Mouse (Mus musculus) G1E (cell line): ENCODE results near the gene Rbm47. TPM values are rescaled to one million over a fixed set of nuclear protein-coding genes. Genes with fewer than 3 reads are reported as not detected.
"Not testable (repeated sequence)": the region's sequence is repeated elsewhere in the genome, so short reads cannot be mapped to it uniquely, and the experiment has no call there.

Experiments
- ATAC-seq: 2 replicates; pipeline ENCODE4 v1.8.0; 2016; ENCODE audit warnings: mild to moderate bottlenecking; ENCODE audit not compliant: insufficient number of reproducible peaks, poor library complexity, low FRiP score, severe bottlenecking; ENCODE audit errors: extremely low read depth
- DNase-seq: peaks from one replicate; pipeline ENCODE4 v3.0.0; 2012; ENCODE audit warnings: low spot score
- H3K27me3 ChIP-seq: 2 replicates; pipeline ENCODE4 v1.6.1; 2012; ENCODE audit warnings: mild to moderate bottlenecking, low read length, inconsistent platforms; ENCODE audit not compliant: insufficient read depth
- H3K36me3 ChIP-seq: replicated peaks from 2 replicates; pipeline ENCODE3; 2012; ENCODE audit warnings: mild to moderate bottlenecking, inconsistent platforms
- H3K4me1 ChIP-seq: 2 replicates; pipeline ENCODE4 v1.6.1; 2012; ENCODE audit warnings: low read depth, low read length, inconsistent platforms, mixed read lengths; ENCODE audit not compliant: insufficient read depth
- H3K4me3 ChIP-seq: 2 replicates; pipeline ENCODE4 v1.5.1; 2012; ENCODE audit warnings: low read depth, mild to moderate bottlenecking, inconsistent platforms, low read length, moderate library complexity, mixed read lengths
- H3K9me3 ChIP-seq: replicated peaks from 2 replicates; pipeline ENCODE4 v1.6.1; 2012; ENCODE audit warnings: inconsistent platforms
- CTCF ChIP-seq: IDR thresholded peaks from 2 replicates; pipeline ENCODE4 v1.5.1; 2012; ENCODE audit warnings: low read depth, low read length, inconsistent platforms, mixed read lengths
- GATA1 ChIP-seq: IDR thresholded peaks from 2 replicates; pipeline ENCODE4 v1.6.1; 2012; ENCODE audit warnings: borderline replicate concordance, low read length, inconsistent platforms, mixed read lengths
- GATA2 ChIP-seq: IDR thresholded peaks from 2 replicates; pipeline ENCODE4 v1.6.1; 2012; ENCODE audit warnings: low read depth, low read length, inconsistent platforms, borderline replicate concordance
- POLR2AphosphoS5 ChIP-seq: IDR thresholded peaks from 2 replicates; pipeline ENCODE4 v1.6.1; 2012; ENCODE audit warnings: low read depth, low read length, inconsistent platforms; ENCODE audit not compliant: insufficient replicate concordance
- TAL1 ChIP-seq: conservative IDR thresholded peaks from 2 replicates; pipeline ENCODE4 v1.6.1; 2012; ENCODE audit warnings: low read depth, low read length, inconsistent platforms, mixed read lengths
- polyA plus RNA-seq: library from polyadenylated mRNA; stranded (reverse); fragments of >175 nt; gene quantifications from 2 replicates; pipeline ENCODE4 v1.2.3, GENCODE M21; 2012
- total RNA-seq, 2 experiments: library from RNA; stranded (forward) in 1 of 2; stranded (reverse) in 1 of 2; fragments of 200-1000 nt in 1 of 2; fragments of >200 nt in 1 of 2; fragmentation: Nextera tagmentation in 1 of 2; gene quantifications; 2 replicates each; pipeline ENCODE4 v1.2.3; 2014 to 2017

Rbm47 gene
- total and polyA plus RNA-seq, 3 experiments = 0.05 TPM; not detected in 2

DNA sequence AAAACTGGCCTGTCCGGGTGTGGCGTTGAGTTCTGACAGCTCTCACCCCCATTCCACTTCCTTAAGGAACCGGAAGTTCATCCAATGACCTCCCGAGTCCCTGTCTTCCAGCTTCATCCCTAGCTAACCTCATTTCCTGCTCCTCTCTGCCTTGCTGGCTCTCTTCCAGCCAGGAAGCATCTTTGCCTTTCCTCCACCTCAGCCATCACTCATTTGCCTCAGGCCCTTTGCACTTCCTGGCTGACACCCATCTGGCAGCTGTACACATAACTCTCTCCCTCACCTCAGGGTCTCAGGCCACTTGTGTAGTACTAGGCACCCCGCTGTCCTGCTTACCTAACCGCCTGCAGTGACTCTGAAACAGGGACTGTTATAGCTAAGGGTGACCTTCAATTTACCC is 178.3 kb downstream of the Rbm47 start:
- no peaks in the 10 kb centered on the region for H3K36me3 ChIP-seq
- ATAC-seq = no peak
- DNase-seq = no peak
- no peak overlapping the region for H3K4me3 ChIP-seq
- no peaks in the 10 kb centered on the region for H3K9me3 ChIP-seq
- H3K27me3 ChIP-seq = no peaks in the 10 kb centered on the region
- no peak for TF ChIP-seq GATA2
- no peaks in the 10 kb centered on the region for H3K4me1 ChIP-seq

DNA sequence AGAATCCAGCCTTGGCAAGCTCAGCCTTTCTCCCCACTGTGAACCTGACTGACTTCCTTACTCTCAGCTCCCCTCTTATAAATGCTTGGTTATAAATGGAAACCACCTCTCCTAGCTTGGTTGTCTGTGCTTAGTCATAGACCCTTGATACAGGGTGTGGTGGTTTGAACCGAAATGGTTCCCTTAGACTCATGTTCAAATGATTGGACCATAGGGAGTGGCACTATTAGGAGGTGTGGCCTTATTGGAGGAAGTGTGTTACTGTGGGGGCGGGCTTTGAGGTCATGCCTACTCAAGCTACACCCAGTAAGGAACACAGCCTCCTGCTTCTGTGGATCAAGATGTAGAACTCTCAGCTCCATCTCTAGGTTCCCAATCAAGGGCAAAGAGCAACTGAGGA is 181.7 kb downstream of the Rbm47 start:
- ATAC-seq = no peak
- DNase-seq = no peak
- H3K9me3 ChIP-seq = no peaks in the 10 kb centered on the region
- H3K36me3 ChIP-seq = no peaks in the 10 kb centered on the region
- TF ChIP-seq CTCF = no peak
- no peak for TF ChIP-seq GATA1
- TF ChIP-seq GATA2 = no peak
- TF ChIP-seq POLR2AphosphoS5 = no peak
- TF ChIP-seq TAL1 = no peak
- H3K4me3 ChIP-seq = no peak overlapping the region
- no peaks in the 10 kb centered on the region for H3K4me1 ChIP-seq
- H3K27me3 ChIP-seq = no peaks in the 10 kb centered on the region

DNA sequence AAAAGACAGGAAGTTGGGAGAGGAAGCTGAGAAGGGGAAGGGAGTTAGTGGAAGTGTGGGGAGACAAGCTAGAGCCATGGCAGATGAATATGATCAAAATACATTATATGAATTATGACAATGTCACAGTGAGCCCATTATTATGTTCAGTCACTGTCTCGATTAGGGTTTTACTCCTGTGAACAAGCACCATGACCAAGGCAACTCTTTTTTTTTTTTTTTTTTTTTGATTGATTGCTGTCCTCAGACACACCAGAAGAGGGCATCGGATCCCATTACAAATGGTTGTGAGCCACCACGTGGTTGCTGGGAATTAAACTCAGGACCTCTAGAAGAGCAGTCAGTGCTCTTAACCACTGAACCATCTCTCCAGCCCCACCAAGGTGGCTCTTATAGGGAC is 185.9 kb downstream of the Rbm47 start:
- not testable (repeated sequence) for DNase-seq, H3K27me3 ChIP-seq, H3K36me3 ChIP-seq, H3K4me1 ChIP-seq, H3K9me3 ChIP-seq, H3K4me3 ChIP-seq, ATAC-seq

DNA sequence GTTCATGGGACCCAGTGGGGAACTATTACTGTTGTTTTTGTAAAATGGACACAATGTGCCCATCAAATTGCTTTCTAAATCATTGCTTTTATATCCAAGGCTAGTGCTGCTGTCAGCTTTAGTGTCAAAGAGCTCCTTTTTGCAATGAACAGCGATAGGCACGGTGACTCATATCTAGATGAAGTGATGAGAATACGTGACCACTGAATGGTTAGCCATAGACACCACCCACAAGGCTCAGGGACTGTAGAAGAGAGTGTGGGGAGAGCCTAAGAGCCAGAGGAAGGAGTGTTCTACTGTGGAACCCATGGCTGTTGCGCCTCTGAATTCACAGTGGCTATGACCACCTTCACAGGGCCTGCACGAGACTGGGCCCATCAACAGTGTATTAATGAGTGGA is 186.5 kb downstream of the Rbm47 start:
- Histone ChIP-seq H3K4me3 (no peak overlapping the region), H3K36me3 (no peaks in the 10 kb centered on the region), H3K4me1 (no peaks in the 10 kb centered on the region), H3K9me3 (no peaks in the 10 kb centered on the region), H3K27me3 (no peaks in the 10 kb centered on the region)
- no peak for DNase-seq
- no peak for ATAC-seq
- TF ChIP-seq GATA2 = no peak
- no peak for TF ChIP-seq TAL1
- no peak for TF ChIP-seq POLR2AphosphoS5
- TF ChIP-seq CTCF = no peak
- no peak for TF ChIP-seq GATA1

DNA sequence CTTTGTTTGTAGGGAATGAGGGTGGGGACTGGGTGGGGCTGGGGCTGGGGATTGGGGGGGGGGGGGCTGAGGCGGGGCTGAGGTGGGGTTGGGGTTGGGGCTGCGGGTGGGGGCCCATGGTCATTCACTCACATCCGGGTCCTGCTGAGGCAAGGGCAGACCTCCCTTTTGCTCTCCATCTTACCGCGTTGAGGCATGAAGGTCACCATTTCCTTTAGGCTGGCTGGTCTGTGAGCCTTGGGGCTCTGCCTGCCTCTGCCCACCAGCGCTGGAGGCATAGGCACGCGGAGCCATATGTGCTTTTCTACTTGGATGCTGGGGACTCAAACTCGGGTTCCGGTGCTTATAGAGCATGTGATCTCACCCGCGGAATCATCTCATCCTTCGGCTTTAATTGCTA is 197.2 kb downstream of the Rbm47 start:
- no peak overlapping the region for H3K4me3 ChIP-seq
- TF ChIP-seq GATA2 (no peak), GATA1 (no peak), TAL1 (no peak), CTCF (no peak), POLR2AphosphoS5 (no peak)
- ATAC-seq (no peak), DNase-seq (no peak)
- H3K27me3 ChIP-seq = peaks cover 8% of the 10 kb centered on the region
- H3K36me3 ChIP-seq = no peaks in the 10 kb centered on the region
- no peaks in the 10 kb centered on the region for H3K9me3 ChIP-seq
- H3K4me1 ChIP-seq = no peaks in the 10 kb centered on the region

DNA sequence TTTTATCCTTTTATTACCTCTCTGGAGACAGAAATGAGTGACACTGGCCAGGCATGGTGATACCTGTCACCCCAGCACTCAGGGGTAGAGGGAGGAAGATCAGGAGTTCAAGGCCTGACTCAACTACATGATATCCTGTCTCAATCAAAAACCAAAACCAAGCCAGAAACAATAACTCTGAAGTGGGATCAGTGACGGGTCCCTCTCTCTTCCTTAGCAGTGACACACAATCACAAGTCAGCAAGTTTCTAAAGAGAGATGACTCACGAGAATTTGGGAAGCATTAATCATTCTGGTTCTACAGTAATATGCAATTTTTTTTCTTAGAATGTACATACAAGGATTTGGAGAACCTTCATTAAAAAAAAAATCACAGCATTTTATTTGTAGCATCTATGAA is 199.7 kb downstream of the Rbm47 start:
- TF ChIP-seq GATA2 = no peak
- no peak for TF ChIP-seq POLR2AphosphoS5
- no peak for TF ChIP-seq GATA1
- no peak for TF ChIP-seq TAL1
- peaks cover 8% of the 10 kb centered on the region; the same call in 1 of the 2 replicates for H3K27me3 ChIP-seq
- no peaks in the 10 kb centered on the region for H3K36me3 ChIP-seq
- ATAC-seq = no peak
- H3K4me3 ChIP-seq = no peak overlapping the region
- no peaks in the 10 kb centered on the region for H3K4me1 ChIP-seq
- no peak for DNase-seq
- no peaks in the 10 kb centered on the region for H3K9me3 ChIP-seq

DNA sequence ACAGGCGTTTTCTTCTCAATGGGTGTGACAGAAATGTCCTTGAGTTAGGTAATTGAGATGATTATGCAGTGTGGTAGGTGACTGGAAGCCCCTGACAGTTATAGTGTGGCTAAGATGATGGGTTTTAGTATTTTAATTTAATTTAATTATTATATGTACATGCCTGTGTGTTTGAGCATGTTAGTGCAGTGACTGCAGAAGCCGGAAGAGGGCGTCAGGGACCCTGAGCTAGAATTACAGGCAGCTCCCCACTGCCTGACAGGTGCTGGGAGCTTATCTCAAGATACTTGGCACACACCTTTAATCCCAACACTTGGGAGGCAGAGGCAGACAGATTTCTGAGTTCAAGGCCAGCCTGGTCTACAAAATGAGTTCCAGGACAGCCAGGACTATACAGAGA is 204.9 kb downstream of the Rbm47 start:
- no peak for DNase-seq
- H3K27me3 ChIP-seq = peaks cover 28% of the 10 kb centered on the region
- H3K4me3 ChIP-seq = no peak overlapping the region
- TF ChIP-seq CTCF (no peak), POLR2AphosphoS5 (no peak), GATA2 (no peak), GATA1 (no peak), TAL1 (no peak)
- H3K36me3 ChIP-seq = no peaks in the 10 kb centered on the region
- ATAC-seq = no peak
- no peaks in the 10 kb centered on the region for H3K9me3 ChIP-seq
- H3K4me1 ChIP-seq = no peaks in the 10 kb centered on the region
